Mouse (Mus musculus): ENCODE data around the gene Tram1l1. TPM values are rescaled to one million over a fixed set of nuclear protein-coding genes. Genes with fewer than 3 reads are reported as not detected.
"Not testable (repeated sequence)": the region's sequence is repeated elsewhere in the genome, so short reads cannot be mapped to it uniquely, and the experiment has no call there.

The Tram1l1 gene
- polyA plus RNA-seq (2012; rRNA removed), result 0.24 and 0.32 TPM in 2 replicates

- no peak within 1 kb of the TSS for H3K27ac ChIP-seq (ENCODE audit: control insufficient read depth, insufficient read depth, low read depth, low read length)
Observed at GRCm38 (mm10) chr3:124320821-124321576, at the start of gene Tram1l1. TSS of gene Tram1l1 (plus strand) at chr3:124320855.

GRCm38 (mm10) chr3:124271229-124271628, 49.4 kb upstream of the Tram1l1 start:
- TF ChIP-seq POLR2A (IDR thresholded peaks at IDR 0.05; ENCODE audit: control insufficient read depth, low read depth, low read length) (no peak), CTCF (IDR thresholded peaks at IDR 0.05; ENCODE audit: control insufficient read depth, insufficient read depth, insufficient replicate concordance, low read depth, low read length) (no peak)
- H3K4me3 ChIP-seq (ENCODE audit: control insufficient read depth, low read depth, low read length), result no peak overlapping the region
- H3K27ac ChIP-seq (ENCODE audit: control insufficient read depth, insufficient read depth, low read depth, low read length), result no peak overlapping the region
- no peaks in the 10 kb centered on the region for H3K36me3 ChIP-seq (ENCODE audit: control insufficient read depth, insufficient read depth, low read length)
- H3K27me3 ChIP-seq (ENCODE audit: control insufficient read depth, insufficient read depth, low read length), result no peaks in the 10 kb centered on the region
- H3K4me1 ChIP-seq (ENCODE audit: control insufficient read depth, insufficient read depth, low read length), result no peaks in the 10 kb centered on the region

More at GRCm38 (mm10) chr3:124320821-124321576, at the start of gene Tram1l1:
- Histone ChIP-seq H3K27me3 (ENCODE audit: control insufficient read depth, insufficient read depth, low read length) (no peaks in the 10 kb centered on the region), H3K36me3 (ENCODE audit: control insufficient read depth, insufficient read depth, low read length) (no peaks in the 10 kb centered on the region), H3K4me3 (ENCODE audit: control insufficient read depth, low read depth, low read length) (peak within 1 kb of the TSS; percentile 71), H3K4me1 (ENCODE audit: control insufficient read depth, insufficient read depth, low read length) (peaks cover 5% of the 10 kb centered on the region)
- TF ChIP-seq CTCF (IDR thresholded peaks at IDR 0.05; ENCODE audit: control insufficient read depth, insufficient read depth, insufficient replicate concordance, low read depth, low read length) (no peak), POLR2A (IDR thresholded peaks at IDR 0.05; ENCODE audit: control insufficient read depth, low read depth, low read length) (0 out of 2 replicates have a peak, but pooled peaks have one; percentile 26)

- Histone ChIP-seq H3K27me3 (ENCODE audit: control insufficient read depth, insufficient read depth, low read length) (no peaks in the 10 kb centered on the region), H3K36me3 (ENCODE audit: control insufficient read depth, insufficient read depth, low read length) (no peaks in the 10 kb centered on the region), H3K4me3 (ENCODE audit: control insufficient read depth, low read depth, low read length) (no peak overlapping the region), H3K27ac (ENCODE audit: control insufficient read depth, insufficient read depth, low read depth, low read length) (no peak overlapping the region), H3K4me1 (ENCODE audit: control insufficient read depth, insufficient read depth, low read length) (no peaks in the 10 kb centered on the region)
- TF ChIP-seq POLR2A (IDR thresholded peaks at IDR 0.05; ENCODE audit: control insufficient read depth, low read depth, low read length) (no peak), CTCF (IDR thresholded peaks at IDR 0.05; ENCODE audit: control insufficient read depth, insufficient read depth, insufficient replicate concordance, low read depth, low read length) (no peak)
Observed at GRCm38 (mm10) chr3:124271668-124272067, 49.0 kb upstream of the Tram1l1 start.

DNA sequence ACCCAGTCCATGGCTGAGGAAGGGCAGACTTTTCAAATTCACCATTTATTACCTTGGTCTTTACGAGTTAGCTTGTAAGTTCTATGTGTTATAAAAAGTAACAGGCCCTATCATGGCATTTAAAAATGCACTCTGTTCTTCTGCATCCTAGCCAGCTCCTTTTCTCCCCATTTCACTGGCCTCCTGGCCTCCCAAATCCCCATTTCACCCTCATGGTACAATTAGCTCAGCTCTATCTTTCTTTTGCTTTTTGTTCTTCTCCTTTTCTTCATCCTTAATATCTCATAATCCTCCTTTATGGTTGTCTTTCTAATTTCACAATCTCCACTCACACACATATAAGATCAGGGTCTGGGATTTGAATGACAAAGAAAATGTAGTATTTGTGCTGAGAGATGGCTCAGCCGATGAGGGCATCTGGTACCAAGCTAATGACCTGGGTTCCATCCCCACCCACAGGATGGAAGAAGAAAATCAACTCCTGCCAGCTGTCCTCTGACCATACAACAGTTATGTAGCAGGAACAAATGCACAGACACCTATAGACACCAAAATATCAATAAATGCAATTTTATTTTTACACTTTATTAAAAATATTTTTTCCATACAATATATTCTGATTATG, 48.1 kb upstream of the Tram1l1 start:
- Histone ChIP-seq H3K4me3 (ENCODE audit: control insufficient read depth, low read depth, low read length) (no peak overlapping the region), H3K4me1 (ENCODE audit: control insufficient read depth, insufficient read depth, low read length) (no peaks in the 10 kb centered on the region), H3K27ac (ENCODE audit: control insufficient read depth, insufficient read depth, low read depth, low read length) (no peak overlapping the region), H3K36me3 (ENCODE audit: control insufficient read depth, insufficient read depth, low read length) (no peaks in the 10 kb centered on the region), H3K27me3 (ENCODE audit: control insufficient read depth, insufficient read depth, low read length) (no peaks in the 10 kb centered on the region)
- TF ChIP-seq POLR2A (IDR thresholded peaks at IDR 0.05; ENCODE audit: control insufficient read depth, low read depth, low read length) (no peak), CTCF (IDR thresholded peaks at IDR 0.05; ENCODE audit: control insufficient read depth, insufficient read depth, insufficient replicate concordance, low read depth, low read length) (no peak)

DNA sequence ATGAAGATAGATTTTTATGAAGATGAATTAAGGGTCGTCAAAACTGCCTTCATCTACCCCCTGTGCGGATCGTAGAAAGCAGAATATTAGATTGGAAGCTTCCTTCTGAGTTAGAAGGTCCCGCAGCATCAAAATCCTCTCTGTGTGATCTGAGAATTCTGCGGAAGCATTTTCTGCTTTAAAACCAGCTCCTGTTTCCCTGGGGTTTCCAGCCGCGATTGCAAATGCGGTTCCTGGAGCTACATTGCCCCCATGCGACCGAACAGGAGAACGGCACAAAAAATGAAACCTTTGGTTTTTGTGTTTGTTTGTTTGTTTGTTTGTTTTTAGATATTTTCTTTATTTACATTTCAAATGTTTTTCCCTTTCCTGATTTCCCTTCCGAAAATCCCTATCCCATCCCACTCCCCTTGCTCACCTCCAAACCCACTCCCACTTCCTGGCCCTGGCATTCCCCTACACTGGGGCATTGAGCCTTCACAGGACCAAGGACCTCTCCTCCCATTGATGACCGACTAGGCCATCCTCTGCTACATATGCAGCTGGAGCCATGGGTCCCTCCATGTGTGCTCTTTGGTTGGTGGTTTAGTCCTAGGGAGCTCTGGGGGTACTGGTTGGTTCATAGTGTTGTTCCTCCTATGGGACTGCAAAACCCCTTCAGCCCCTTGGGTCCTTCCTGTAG, 45.6 kb upstream of the Tram1l1 start:
- not testable (repeated sequence) for H3K36me3 ChIP-seq (ENCODE audit: control insufficient read depth, insufficient read depth, low read length); H3K27me3 ChIP-seq (ENCODE audit: control insufficient read depth, insufficient read depth, low read length); H3K4me1 ChIP-seq (ENCODE audit: control insufficient read depth, insufficient read depth, low read length); H3K4me3 ChIP-seq (ENCODE audit: control insufficient read depth, low read depth, low read length); H3K27ac ChIP-seq (ENCODE audit: control insufficient read depth, insufficient read depth, low read depth, low read length)
- peak; percentile 61; the same call in 1 of the 2 replicates for TF ChIP-seq CTCF (IDR thresholded peaks at IDR 0.05; ENCODE audit: control insufficient read depth, insufficient read depth, insufficient replicate concordance, low read depth, low read length)

GRCm38 (mm10) chr3:124288936-124289335, 31.7 kb upstream of the Tram1l1 start:
- not testable (repeated sequence) for H3K27ac ChIP-seq (ENCODE audit: control insufficient read depth, insufficient read depth, low read depth, low read length)

GRCm38 (mm10) chr3:124319254-124319653, 1.4 kb upstream of the Tram1l1 start:
- TF ChIP-seq POLR2A (IDR thresholded peaks at IDR 0.05; ENCODE audit: control insufficient read depth, low read depth, low read length) (no peak), CTCF (IDR thresholded peaks at IDR 0.05; ENCODE audit: control insufficient read depth, insufficient read depth, insufficient replicate concordance, low read depth, low read length) (no peak)
- Histone ChIP-seq H3K4me1 (ENCODE audit: control insufficient read depth, insufficient read depth, low read length) (peaks cover 5% of the 10 kb centered on the region), H3K27ac (ENCODE audit: control insufficient read depth, insufficient read depth, low read depth, low read length) (no peak overlapping the region), H3K4me3 (ENCODE audit: control insufficient read depth, low read depth, low read length) (no peak overlapping the region), H3K36me3 (ENCODE audit: control insufficient read depth, insufficient read depth, low read length) (no peaks in the 10 kb centered on the region), H3K27me3 (ENCODE audit: control insufficient read depth, insufficient read depth, low read length) (no peaks in the 10 kb centered on the region)

More at GRCm38 (mm10) chr3:124288936-124289335, 31.7 kb upstream of the Tram1l1 start:
- H3K36me3 ChIP-seq (ENCODE audit: control insufficient read depth, insufficient read depth, low read length); H3K4me1 ChIP-seq (ENCODE audit: control insufficient read depth, insufficient read depth, low read length); H3K4me3 ChIP-seq (ENCODE audit: control insufficient read depth, low read depth, low read length); H3K27me3 ChIP-seq (ENCODE audit: control insufficient read depth, insufficient read depth, low read length): not testable (repeated sequence)

Data from testis, adult 2 months (tissue).